Mouse (Mus musculus) thymus, adult 2 months (tissue): ENCODE data around the gene Thada.

Experiments
- CTCF ChIP-seq: fragments of 200-500 bp; IDR thresholded peaks from 2 replicates; pipeline ENCODE4 v1.5.1; 2012; ENCODE audit warnings: mild to moderate bottlenecking, control low read depth, low read length, moderate library complexity, borderline replicate concordance; ENCODE audit not compliant: control insufficient read depth, poor library complexity, insufficient read depth; ENCODE audit errors: extremely low read depth
- POLR2A ChIP-seq: fragments of 200-500 bp; IDR thresholded peaks from 2 replicates; pipeline ENCODE4 v1.6.1; 2012; ENCODE audit warnings: mild to moderate bottlenecking, low read length, control low read depth, moderate library complexity; ENCODE audit not compliant: control insufficient read depth, poor library complexity, insufficient read depth; ENCODE audit errors: extremely low read depth

DNA sequence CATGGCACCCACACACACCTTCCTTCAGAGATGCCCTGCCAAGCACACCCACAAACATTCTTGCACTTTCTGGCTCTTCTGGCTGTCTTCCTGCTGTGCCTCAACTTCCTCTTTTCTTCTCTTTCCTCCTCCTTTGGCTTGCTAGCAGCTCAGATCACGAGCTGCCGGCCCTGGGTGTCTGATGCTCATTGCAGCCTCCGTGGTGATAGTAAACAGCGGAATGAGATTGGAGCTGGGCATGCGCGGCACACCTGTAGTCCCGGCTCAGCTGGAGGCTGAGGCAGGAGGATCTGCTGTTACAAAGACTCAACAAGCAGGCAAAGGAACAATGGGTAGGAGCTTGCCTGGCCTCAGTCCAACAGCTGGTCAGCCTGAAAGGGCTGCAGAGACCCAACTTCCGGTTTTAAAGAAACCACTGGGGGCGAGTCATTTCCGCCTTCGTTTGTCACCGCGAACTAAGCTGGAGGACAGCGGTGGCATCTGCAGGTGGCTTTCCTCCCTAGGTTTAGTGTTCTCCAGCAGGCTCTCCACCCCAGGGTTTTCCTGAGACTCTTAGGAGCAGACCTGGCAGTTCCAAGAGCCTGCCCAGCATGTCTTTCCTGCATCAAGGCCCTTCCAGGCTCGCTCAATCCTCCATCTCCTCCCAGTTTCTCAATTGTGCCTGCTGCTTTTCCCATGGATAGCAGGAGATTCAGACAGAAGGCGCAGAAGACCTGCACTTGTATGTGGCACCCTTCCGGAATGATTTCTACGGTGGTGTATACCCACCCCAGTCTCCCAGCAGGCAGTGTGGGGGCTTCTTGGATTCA, 284.3 kb downstream of the Thada start:
- TF ChIP-seq CTCF (0 out of 2 replicates have a peak, but pooled peaks have one; percentile 19), POLR2A (no peak; the same call in 1 of the 2 replicates)
